Mouse (Mus musculus) stomach, embryonic 15.5 days (tissue): Measurements from ENCODE around the gene Ccl5. TPM values are rescaled to one million over a fixed set of nuclear protein-coding genes. Genes with fewer than 3 reads are reported as not detected.
A peak's percentile ranks its signal among the peaks of the same experiment; 100 is the strongest.

Source experiments
- ATAC-seq: fragments of 200-750 bp; cut with Nextera tagmentation; 2 replicates; pipeline ENCODE4 v1.8.0; 2017; ENCODE audit warnings: low read depth, moderate number of reproducible peaks, moderate TSS enrichment; ENCODE audit not compliant: insufficient read depth, low FRiP score
- H3K27ac ChIP-seq: fragments of 300-500 bp; sonication (generic); 2 replicates; pipeline ENCODE4 v1.5.1; 2015; ENCODE audit warnings: mild to moderate bottlenecking, inconsistent platforms
- H3K27me3 ChIP-seq: fragments of 300-500 bp; sonication (generic); replicated peaks from 2 replicates; pipeline ENCODE4 v1.6.1; 2015; ENCODE audit warnings: inconsistent platforms
- H3K36me3 ChIP-seq: fragments of 300-500 bp; sonication (generic); 2 replicates; pipeline ENCODE4 v1.6.1; 2015; ENCODE audit warnings: inconsistent platforms
- H3K4me1 ChIP-seq: fragments of 300-500 bp; sonication (generic); 2 replicates; pipeline ENCODE4 v1.6.1; 2015; ENCODE audit warnings: inconsistent platforms
- H3K4me2 ChIP-seq: fragments of 300-500 bp; sonication (generic); 2 replicates; pipeline ENCODE4 v1.6.1; 2015; ENCODE audit warnings: mild to moderate bottlenecking, inconsistent platforms
- H3K4me3 ChIP-seq: fragments of 300-500 bp; sonication (generic); replicated peaks from 2 replicates; pipeline ENCODE4 v1.5.1; 2015; ENCODE audit warnings: inconsistent platforms
- H3K9ac ChIP-seq: fragments of 300-500 bp; sonication (generic); 2 replicates; pipeline ENCODE4 v1.6.1; 2015; ENCODE audit warnings: inconsistent platforms
- H3K9me3 ChIP-seq: fragments of 300-500 bp; sonication (generic); 2 replicates; pipeline ENCODE4 v1.6.1; 2016; ENCODE audit warnings: inconsistent platforms
- WGBS: fragments of 180-500 bp; shearing (Covaris S2); methylation state at CpG from one replicate; pipeline ENCODE4 v1.1.7; 2015; 5-methylcytosine and 5-hydroxymethylcytosine counted together
- polyA plus RNA-seq: library from polyadenylated mRNA; unstranded; fragments of >200 nt; fragmentation: Nextera tagmentation; extraction: Ambion mirVana; gene quantifications from 2 replicates; pipeline ENCODE4 v1.2.1, GENCODE M21; 2015

The Ccl5 gene
- polyA plus RNA-seq, 1 experiment from 2014 or later = 1.7 TPM

DNA sequence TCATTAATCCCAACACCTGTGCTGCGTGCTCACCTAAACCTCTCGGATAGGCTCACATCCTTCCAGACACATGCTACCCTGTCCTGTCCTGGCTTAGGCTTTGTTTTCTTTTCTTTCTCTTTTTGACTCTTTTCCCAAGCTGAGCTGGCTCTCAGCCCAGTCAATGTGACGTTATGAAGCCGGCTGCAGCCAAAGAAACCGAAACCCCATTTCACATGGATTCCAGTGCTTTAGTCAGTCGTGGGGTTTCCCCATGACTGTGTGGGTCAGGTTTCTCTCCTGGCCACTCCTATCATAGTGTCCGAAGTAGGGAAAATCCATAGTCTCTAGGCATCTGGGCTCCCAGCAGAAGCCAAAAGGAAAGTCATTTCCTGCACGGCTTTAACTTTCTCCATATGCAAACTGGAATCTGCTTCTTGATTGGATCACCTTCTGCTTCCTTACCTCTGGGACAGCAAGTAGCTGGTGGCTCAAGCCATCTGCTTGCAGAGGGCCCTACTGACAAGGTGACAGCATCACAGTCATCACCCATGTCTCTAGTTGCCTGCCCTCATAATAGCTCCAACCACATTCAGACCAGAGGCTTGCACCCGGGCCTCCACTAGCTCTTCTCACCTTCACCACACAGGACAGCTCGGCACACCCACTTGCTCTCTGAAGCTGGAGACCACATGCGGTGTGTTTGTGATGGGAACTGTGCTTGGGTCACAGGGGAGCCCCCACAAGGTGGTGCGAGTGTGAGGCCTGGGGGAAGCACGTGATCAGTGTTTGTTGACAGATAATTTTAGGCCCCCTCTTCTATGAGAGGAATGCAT, 4.5 kb upstream of the Ccl5 start:
- Histone ChIP-seq H3K27ac (peak overlapping the region; percentile 45; the same call in 1 of the 2 replicates), H3K4me2 (peak overlapping the region; percentile 37), H3K4me3 (0 out of 2 replicates have a peak overlapping the region, but pooled peaks have one; percentile 6), H3K36me3 (no peaks in the 10 kb centered on the region), H3K9ac (no peak overlapping the region), H3K9me3 (no peaks in the 10 kb centered on the region), H3K27me3 (no peaks in the 10 kb centered on the region), H3K4me1 (peaks cover 5% of the 10 kb centered on the region)
- peak; percentile 78; the same call in 1 of the 2 replicates for ATAC-seq
- 29% methylated on average over 13 of the region's 13 CpGs for WGBS

DNA sequence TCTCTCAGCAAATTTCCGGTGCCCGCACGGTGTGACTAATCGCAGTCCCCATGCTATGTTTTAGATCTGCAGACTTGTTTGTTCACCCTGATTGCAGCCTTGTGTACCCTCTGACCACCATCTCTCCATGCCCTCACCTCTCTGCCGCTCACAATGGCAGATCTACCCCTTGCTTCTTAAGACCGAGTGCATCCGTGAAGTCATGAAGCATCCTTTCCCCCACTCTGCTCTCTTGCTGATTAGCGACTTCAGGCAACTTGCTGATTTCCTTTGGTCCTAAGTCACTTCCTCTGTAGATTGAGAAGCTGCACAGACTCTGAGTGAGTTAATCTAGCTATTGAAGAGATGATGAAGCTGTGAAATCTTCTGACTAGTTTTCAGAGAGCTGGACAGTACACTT, 3.8 kb upstream of the Ccl5 start:
- 75% methylated on average over 8 of the region's 8 CpGs for WGBS
- Histone ChIP-seq H3K27ac (peak overlapping the region; percentile 35; the same call in 1 of the 2 replicates), H3K27me3 (no peaks in the 10 kb centered on the region), H3K9ac (no peak overlapping the region), H3K9me3 (no peaks in the 10 kb centered on the region), H3K4me2 (peak overlapping the region; percentile 37), H3K36me3 (no peaks in the 10 kb centered on the region), H3K4me3 (0 out of 2 replicates have a peak overlapping the region, but pooled peaks have one; percentile 6), H3K4me1 (peaks cover 5% of the 10 kb centered on the region)
- ATAC-seq = no peak

DNA sequence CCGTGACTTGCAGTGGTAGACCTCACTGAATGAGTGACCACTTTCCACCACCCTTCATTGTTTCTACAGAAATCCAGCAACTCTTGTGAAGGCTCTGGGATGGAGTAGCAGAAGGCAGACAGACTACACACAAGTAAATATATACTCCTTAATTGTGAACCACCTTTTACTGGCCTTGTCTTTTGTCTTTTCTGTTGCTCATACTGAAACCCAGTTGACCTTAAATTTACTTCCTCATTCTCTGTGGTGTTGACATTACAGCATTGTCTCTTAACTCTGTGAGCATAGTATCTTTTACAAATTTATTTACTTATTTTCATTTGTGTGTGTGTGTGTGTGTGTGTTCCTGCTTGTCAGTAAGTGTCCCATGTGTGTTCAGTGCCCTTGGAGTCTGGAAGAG, 2.9 kb upstream of the Ccl5 start:
- H3K9ac ChIP-seq = no peak overlapping the region
- no peak overlapping the region for H3K4me3 ChIP-seq
- ATAC-seq = no peak

DNA sequence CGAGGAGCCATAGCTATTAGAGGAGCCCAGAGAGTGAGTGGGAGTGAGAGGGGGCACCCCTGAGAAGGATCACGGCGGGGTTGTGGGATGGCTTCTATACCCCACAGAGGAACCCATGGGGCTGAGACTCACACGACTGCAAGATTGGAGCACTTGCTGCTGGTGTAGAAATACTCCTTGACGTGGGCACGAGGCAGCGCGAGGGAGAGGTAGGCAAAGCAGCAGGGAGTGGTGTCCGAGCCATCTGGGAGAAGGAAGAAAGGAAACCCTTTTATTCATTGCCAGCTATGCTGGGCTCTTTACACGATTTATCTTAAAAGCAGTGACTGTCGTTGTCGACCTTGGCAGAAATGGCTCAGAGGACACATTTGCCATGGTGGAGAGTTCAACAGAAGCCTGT, 1.3 kb downstream of the Ccl5 start:
- no peaks in the 10 kb centered on the region for H3K9me3 ChIP-seq
- no peak overlapping the region for H3K9ac ChIP-seq
- no peaks in the 10 kb centered on the region for H3K27me3 ChIP-seq
- no peaks in the 10 kb centered on the region for H3K4me1 ChIP-seq
- 72% methylated on average over 12 of the region's 12 CpGs for WGBS
- H3K4me3 ChIP-seq = no peak overlapping the region
- H3K36me3 ChIP-seq = no peaks in the 10 kb centered on the region
- no peak overlapping the region for H3K4me2 ChIP-seq
- no peak for ATAC-seq
- H3K27ac ChIP-seq = no peak overlapping the region

More for the DNA sequence above, 2.9 kb upstream of the Ccl5 start:
- 86% methylated on average over 1 of the region's 1 CpGs for WGBS
- Histone ChIP-seq H3K9me3 (no peaks in the 10 kb centered on the region), H3K36me3 (no peaks in the 10 kb centered on the region), H3K27me3 (no peaks in the 10 kb centered on the region), H3K4me1 (peaks cover 5% of the 10 kb centered on the region), H3K27ac (no peak overlapping the region), H3K4me2 (no peak overlapping the region)

DNA sequence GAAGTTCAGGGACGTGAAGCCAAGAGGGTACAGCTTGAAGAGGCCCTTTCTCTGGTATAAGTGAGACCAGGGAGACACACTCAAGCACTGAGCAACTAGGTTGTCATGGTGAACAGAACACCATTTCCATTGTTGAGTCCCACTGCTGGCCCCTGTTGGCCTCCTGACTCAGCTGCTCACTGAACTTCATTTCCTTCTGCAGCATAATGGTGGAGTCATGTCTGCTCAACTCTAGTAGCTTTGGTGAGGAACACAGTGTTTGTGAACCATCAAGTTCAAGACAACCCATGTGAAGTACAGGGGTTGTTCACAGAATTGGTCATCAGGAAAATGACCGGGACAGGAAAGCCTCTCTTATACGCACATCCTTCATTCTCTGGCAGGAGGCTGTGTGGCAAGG, 8.2 kb downstream of the Ccl5 start, which contains the start of gene Heatr9:
TSS of gene Heatr9 (minus strand) at position 101 of the 400 bp plus-strand sequence.
- Histone ChIP-seq H3K4me1 (no peaks in the 10 kb centered on the region), H3K9me3 (no peaks in the 10 kb centered on the region), H3K4me2 (no peak within 1 kb of the TSS), H3K27ac (no peak within 1 kb of the TSS), H3K9ac (no peak within 1 kb of the TSS), H3K36me3 (no peaks in the 10 kb centered on the region), H3K27me3 (no peaks in the 10 kb centered on the region), H3K4me3 (no peak within 1 kb of the TSS)
- ATAC-seq = no peak
- WGBS = 84% methylated on average over 3 of the region's 3 CpGs

DNA sequence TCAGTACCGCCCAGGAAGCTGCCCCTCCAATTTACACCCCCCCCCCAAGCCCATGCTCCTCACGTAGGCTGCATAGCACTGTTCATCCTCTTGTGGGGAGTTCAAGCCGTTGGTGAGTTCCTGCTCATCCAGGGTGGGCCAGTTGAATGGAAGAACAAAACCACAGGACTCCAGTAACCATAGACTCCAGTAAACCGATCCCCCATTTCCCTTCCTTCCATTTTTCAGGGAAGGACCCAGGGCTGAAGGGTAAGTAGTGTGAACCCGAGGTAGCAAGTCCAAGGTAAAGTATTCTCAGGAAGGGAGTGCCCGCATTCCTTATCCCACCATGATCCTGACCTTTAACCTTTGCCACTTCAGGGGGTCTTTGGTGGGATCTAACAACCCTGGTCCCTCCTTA, 11.9 kb downstream of the Ccl5 start:
- Histone ChIP-seq H3K27ac (no peak overlapping the region), H3K4me3 (no peak overlapping the region), H3K9ac (no peak overlapping the region), H3K4me1 (no peaks in the 10 kb centered on the region), H3K27me3 (no peaks in the 10 kb centered on the region), H3K4me2 (no peak overlapping the region), H3K9me3 (no peaks in the 10 kb centered on the region), H3K36me3 (no peaks in the 10 kb centered on the region)
- ATAC-seq = no peak
- WGBS = 78% methylated on average over 6 of the region's 6 CpGs

DNA sequence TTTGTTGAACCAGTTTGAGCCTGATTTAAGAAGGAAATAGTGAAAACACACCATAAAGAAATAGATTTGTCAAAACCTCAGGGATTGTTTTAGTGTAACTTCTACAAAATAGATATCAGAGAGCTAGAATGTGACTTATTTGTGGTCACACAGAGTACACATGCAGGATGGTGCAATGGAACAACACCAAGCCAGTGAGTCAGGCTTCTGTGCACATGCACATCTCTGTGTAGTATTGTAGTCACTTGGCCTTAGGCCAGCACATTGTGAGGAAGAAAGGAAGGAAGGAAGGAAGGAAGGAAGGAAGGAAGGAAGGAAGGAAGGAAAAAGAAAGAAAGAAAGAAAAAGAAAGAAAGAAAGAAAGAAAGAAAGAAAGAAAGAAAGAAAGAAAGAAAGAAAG, 13.2 kb downstream of the Ccl5 start:
- H3K4me3 ChIP-seq = no peak overlapping the region
- no peak for ATAC-seq
- no peaks in the 10 kb centered on the region for H3K36me3 ChIP-seq
- no peaks in the 10 kb centered on the region for H3K4me1 ChIP-seq
- H3K9ac ChIP-seq = no peak overlapping the region
- no peaks in the 10 kb centered on the region for H3K27me3 ChIP-seq
- no peak overlapping the region for H3K27ac ChIP-seq
- no peak overlapping the region for H3K4me2 ChIP-seq
- no peaks in the 10 kb centered on the region for H3K9me3 ChIP-seq

DNA sequence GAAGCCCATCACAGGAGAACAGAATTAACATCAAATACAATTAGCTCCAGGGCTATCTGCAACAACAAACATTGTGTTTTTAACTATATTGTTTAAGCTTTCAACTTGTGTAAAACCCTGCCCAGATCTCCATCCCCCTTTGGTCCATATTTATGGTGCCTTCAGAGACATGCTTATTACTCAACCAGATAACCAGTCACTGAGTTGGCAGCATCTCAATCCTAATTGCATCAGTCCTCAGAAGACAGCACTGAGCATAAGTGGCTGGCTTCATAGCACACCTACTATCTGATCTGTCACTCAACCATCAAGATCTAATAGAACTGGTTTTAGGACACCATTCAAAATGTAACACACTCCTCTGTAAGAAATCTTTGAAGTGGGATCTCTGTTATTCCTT, 20.8 kb downstream of the Ccl5 start:
- no peak overlapping the region for H3K27ac ChIP-seq
- H3K9ac ChIP-seq = no peak overlapping the region
- H3K9me3 ChIP-seq = no peaks in the 10 kb centered on the region
- no peaks in the 10 kb centered on the region for H3K4me1 ChIP-seq
- no peaks in the 10 kb centered on the region for H3K27me3 ChIP-seq
- no peak overlapping the region for H3K4me2 ChIP-seq
- H3K36me3 ChIP-seq = peaks cover 14% of the 10 kb centered on the region
- H3K4me3 ChIP-seq = no peak overlapping the region
- no peak for ATAC-seq

DNA sequence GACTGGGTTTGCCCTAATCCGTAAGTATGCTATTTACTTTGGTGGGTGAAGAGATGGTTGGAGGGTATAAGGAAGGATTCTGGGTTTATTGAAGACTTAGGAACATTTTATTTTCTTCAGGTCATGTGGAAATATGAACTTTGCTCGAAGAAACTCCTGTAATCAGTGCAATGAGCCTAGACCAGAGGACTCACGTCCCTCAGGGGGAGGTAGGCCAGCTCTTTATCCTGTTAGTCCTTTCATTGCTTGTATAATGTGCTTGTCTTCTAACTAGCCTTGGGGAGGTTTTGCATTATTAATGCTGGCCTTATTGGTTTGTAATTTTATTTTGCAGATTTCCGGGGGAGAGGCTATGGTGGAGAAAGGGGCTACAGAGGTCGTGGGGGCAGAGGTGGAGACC, 26.0 kb downstream of the Ccl5 start:
- H3K27ac ChIP-seq = no peak overlapping the region
- H3K9ac ChIP-seq = no peak overlapping the region
- no peaks in the 10 kb centered on the region for H3K9me3 ChIP-seq
- H3K4me2 ChIP-seq = no peak overlapping the region
- H3K36me3 ChIP-seq = peaks cover 42% of the 10 kb centered on the region
- H3K27me3 ChIP-seq = no peaks in the 10 kb centered on the region
- no peak overlapping the region for H3K4me3 ChIP-seq
- no peaks in the 10 kb centered on the region for H3K4me1 ChIP-seq
- ATAC-seq = no peak
- WGBS = 93% methylated on average over 5 of the region's 5 CpGs

DNA sequence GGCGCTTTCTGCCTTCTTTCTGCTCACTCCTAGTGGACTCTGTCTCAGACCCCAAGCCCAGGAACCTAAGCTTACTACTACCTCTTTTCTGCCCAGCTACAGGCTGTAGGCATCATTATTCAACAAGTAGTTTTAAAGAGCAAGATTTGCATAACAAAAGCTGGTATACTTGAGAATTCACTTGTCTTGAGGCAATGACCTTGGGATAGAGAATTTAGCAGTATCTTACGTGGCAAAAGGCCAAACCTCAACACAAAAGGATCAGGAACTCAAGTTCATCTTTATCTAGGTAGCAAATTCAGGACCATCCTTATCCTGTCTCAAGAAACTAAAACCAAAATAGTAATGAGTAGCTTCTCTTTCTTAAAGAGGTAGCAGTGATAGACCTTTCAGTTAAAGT, 34.7 kb downstream of the Ccl5 start:
- Histone ChIP-seq H3K4me2 (no peak overlapping the region), H3K9ac (no peak overlapping the region), H3K27me3 (no peaks in the 10 kb centered on the region), H3K9me3 (no peaks in the 10 kb centered on the region), H3K36me3 (no peaks in the 10 kb centered on the region), H3K4me1 (no peaks in the 10 kb centered on the region), H3K27ac (no peak overlapping the region), H3K4me3 (no peak overlapping the region)
- ATAC-seq = no peak
- 91% methylated on average over 2 of the region's 2 CpGs for WGBS

DNA sequence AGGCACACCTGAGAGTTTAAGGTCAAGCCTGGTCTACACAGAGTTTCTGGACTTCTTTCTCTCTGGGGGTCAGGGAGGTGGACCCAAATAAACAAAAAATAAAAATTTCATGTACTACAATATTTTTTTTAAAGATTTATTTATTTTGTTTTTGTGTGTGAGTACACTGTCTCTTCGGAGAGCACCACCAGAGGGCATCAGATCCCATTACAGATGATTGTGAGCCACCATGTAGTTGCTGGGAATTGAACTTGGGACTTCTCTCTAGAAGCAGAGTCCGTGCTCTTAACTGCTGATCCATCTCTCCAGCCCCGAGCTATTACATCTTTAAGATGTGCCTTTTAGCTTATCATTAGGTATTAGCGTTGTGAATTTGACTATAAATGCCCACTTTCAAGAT, 38.8 kb downstream of the Ccl5 start:
- Histone ChIP-seq H3K4me2 (no peak overlapping the region), H3K27ac (no peak overlapping the region), H3K9me3 (no peaks in the 10 kb centered on the region), H3K36me3 (0 out of 2 replicates have a peak, but pooled peaks cover 2% of the 10 kb centered on the region), H3K4me3 (no peak overlapping the region), H3K27me3 (no peaks in the 10 kb centered on the region), H3K9ac (no peak overlapping the region), H3K4me1 (no peaks in the 10 kb centered on the region)
- WGBS = 83% methylated on average over 4 of the region's 4 CpGs
- ATAC-seq = no peak
